ENCODE assay signal across 12 mouse cellular contexts in the genomic region with DNA sequence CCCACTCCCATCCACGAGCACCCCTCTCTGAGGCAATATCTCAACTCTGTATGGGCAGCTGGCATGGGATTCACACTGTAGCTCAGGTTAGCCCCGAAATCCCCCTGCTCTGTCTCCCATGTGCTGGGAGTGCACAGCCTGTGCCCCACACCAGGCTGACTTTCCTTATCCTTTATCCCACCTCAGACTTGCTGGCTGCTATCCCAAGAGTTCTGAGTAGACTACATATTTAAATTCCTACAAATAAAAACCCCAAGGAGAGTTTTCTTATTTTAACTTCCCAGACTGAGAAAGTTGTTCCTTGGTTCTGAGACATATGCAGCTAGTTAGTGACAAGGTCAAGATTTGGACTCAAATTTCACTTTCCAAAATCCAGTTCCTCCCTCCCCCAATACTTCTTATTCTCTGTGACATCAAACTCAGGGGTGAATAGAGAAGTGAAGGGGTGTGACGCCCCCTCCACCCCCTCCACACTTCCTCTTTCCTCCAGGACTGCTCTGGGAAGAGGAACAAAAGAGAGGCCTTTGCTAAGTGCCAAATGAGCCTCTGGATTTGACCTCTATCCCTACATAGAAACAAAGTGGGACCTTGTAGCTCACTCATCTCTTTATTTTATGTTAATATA. TPM values are rescaled to one million over a fixed set of nuclear protein-coding genes. Genes with fewer than 3 reads are reported as not detected.
A peak's percentile ranks its signal among the peaks of the same experiment; 100 is the strongest.
DNase-seq lines count a peak whose midpoint lies in the region; ATAC-seq lines count a peak whose summit lies in the region.
"Had no signal": no experiment of that assay in that cellular context is flagged by ENCODE, and none has a peak within 500 bp of the region (broad histone marks: within the 10 kb centered on the region; RNA-seq: fewer than 3 reads in every experiment).

No protein-coding gene starts in this region.

- no peak overlapping the region for H3K27ac ChIP-seq in heart, embryonic 10.5 days
- peak overlapping the region; percentile 66 for H3K27ac ChIP-seq in limb, embryonic 12.5 days
- no peak overlapping the region for H3K27ac ChIP-seq in midbrain, embryonic 16.5 days (ENCODE audit: low read length)
- H3K27ac ChIP-seq: heart, embryonic 15.5 days; intestine, embryonic 15.5 days; neural tube, embryonic 13.5 days had no signal

- peak; percentile 97 for DNase-seq in heart, adult 11 months
- no peak for DNase-seq in heart, embryonic 10.5 days (ENCODE audit: low spot score)
- peak; percentile 47 to 61 for DNase-seq in spleen, postnatal 36 days (ENCODE audit: low spot score in 2 of 2)
- DNase-seq in spleen, adult 12 weeks (ENCODE audit: low spot score), result no peak
- DNase-seq in thymus, postnatal 10 days (ENCODE audit: low spot score in 2 of 2), result no peak
- no peak for DNase-seq in ovary, postnatal 10 days (ENCODE audit: low spot score)
- DNase-seq: thymus, postnatal 25 days had no signal

- no peak overlapping the region for H3K9ac ChIP-seq in limb, embryonic 12.5 days (replicated peaks)
- no peak overlapping the region for H3K9ac ChIP-seq in midbrain, embryonic 16.5 days (ENCODE audit: low read depth, low read length)
- H3K9ac ChIP-seq: heart, embryonic 15.5 days; intestine, embryonic 15.5 days; neural tube, embryonic 13.5 days had no signal

- H3K9me3 ChIP-seq in heart, embryonic 10.5 days, result no peaks in the 10 kb centered on the region
- H3K9me3 ChIP-seq in limb, embryonic 12.5 days, result no peaks in the 10 kb centered on the region
- no peaks in the 10 kb centered on the region for H3K9me3 ChIP-seq in midbrain, embryonic 16.5 days (replicated peaks; ENCODE audit: control insufficient read depth, low read length, poor library complexity, severe bottlenecking)
- H3K9me3 ChIP-seq: heart, embryonic 15.5 days; intestine, embryonic 15.5 days had no signal

- no peak for ATAC-seq in limb, embryonic 12.5 days (ENCODE audit: insufficient number of reproducible peaks, insufficient read depth, low FRiP score, low TSS enrichment, low read depth)
- ATAC-seq in midbrain, embryonic 16.5 days, result no peak
- ATAC-seq: intestine, embryonic 15.5 days had no signal

- H3K4me3 ChIP-seq in heart, embryonic 10.5 days, result no peak overlapping the region
- no peak overlapping the region for H3K4me3 ChIP-seq in limb, embryonic 12.5 days (replicated peaks)
- H3K4me3 ChIP-seq in midbrain, embryonic 16.5 days (ENCODE audit: low read depth, low read length), result no peak overlapping the region
- H3K4me3 ChIP-seq: heart, embryonic 15.5 days; intestine, embryonic 15.5 days; neural tube, embryonic 13.5 days had no signal

- WGBS in heart, embryonic 10.5 days, result 58% methylated on average over 3 of the region's 3 CpGs
- 61% methylated on average over 3 of the region's 3 CpGs for WGBS in limb, embryonic 12.5 days
- WGBS in midbrain, embryonic 16.5 days, result 73% methylated on average over 3 of the region's 3 CpGs

- H3K36me3 ChIP-seq in heart, embryonic 10.5 days, result no peaks in the 10 kb centered on the region
- no peaks in the 10 kb centered on the region for H3K36me3 ChIP-seq in limb, embryonic 12.5 days
- H3K36me3 ChIP-seq in midbrain, embryonic 16.5 days (ENCODE audit: control insufficient read depth, insufficient read depth, low read length), result no peaks in the 10 kb centered on the region
- H3K36me3 ChIP-seq: heart, embryonic 15.5 days; intestine, embryonic 15.5 days had no signal

- no peak overlapping the region for H3K4me2 ChIP-seq in limb, embryonic 12.5 days
- no peak overlapping the region for H3K4me2 ChIP-seq in midbrain, embryonic 16.5 days (ENCODE audit: low read length)
- H3K4me2 ChIP-seq: heart, embryonic 15.5 days; intestine, embryonic 15.5 days; neural tube, embryonic 13.5 days had no signal

- peaks cover 9% of the 10 kb centered on the region; the same call in 1 of the 2 replicates for H3K4me1 ChIP-seq in heart, embryonic 10.5 days
- peaks cover 13% of the 10 kb centered on the region for H3K4me1 ChIP-seq in limb, embryonic 12.5 days (replicated peaks)
- H3K4me1 ChIP-seq in midbrain, embryonic 16.5 days (ENCODE audit: control insufficient read depth, insufficient read depth, low read length), result peaks cover 15% of the 10 kb centered on the region
- H3K4me1 ChIP-seq: intestine, embryonic 15.5 days had no signal

- H3K27me3 ChIP-seq in heart, embryonic 10.5 days (ENCODE audit: insufficient read depth, poor library complexity, severe bottlenecking), result no peaks in the 10 kb centered on the region; the same call in 1 of the 2 replicates
- no peaks in the 10 kb centered on the region for H3K27me3 ChIP-seq in limb, embryonic 12.5 days
- H3K27me3 ChIP-seq in midbrain, embryonic 16.5 days (ENCODE audit: control insufficient read depth, insufficient read depth, low read depth, low read length), result no peaks in the 10 kb centered on the region
- H3K27me3 ChIP-seq: heart, embryonic 15.5 days; intestine, embryonic 15.5 days; neural tube, embryonic 13.5 days had no signal

RNA-seq across cellular contexts. Expression of a gene that starts 7.3 kb away (rescaled TPM):
- polyA plus RNA-seq in heart, embryonic 10.5 days (2016; fragmentation: Nextera tagmentation; extraction: Ambion mirVana), result 20.5 and 22.8 TPM in 2 replicates
- polyA plus RNA-seq in limb, embryonic 12.5 days (2016; fragmentation: Nextera tagmentation; extraction: Ambion mirVana), result 44.2 and 50.1 TPM in 2 replicates
- 47.9 and 53.4 TPM in 2 replicates for polyA plus RNA-seq in midbrain, embryonic 16.5 days (2015; fragmentation: Nextera tagmentation; extraction: Ambion mirVana)

Comparison
In these comparisons a context has a peak if more than half of its experiments do, and no peak if none do; other contexts are left out.
1. DNase-seq: peak in heart, adult 11 months (single experiment) and spleen, postnatal 36 days (2 of 2); none in heart, embryonic 10.5 days (single experiment), spleen, adult 12 weeks (single experiment), thymus, postnatal 10 days (0 of 2) and ovary, postnatal 10 days (single experiment).